Mouse (Mus musculus): ENCODE data around the gene Tbrg4. TPM values are rescaled to one million over a fixed set of nuclear protein-coding genes. Genes with fewer than 3 reads are reported as not detected.
"Not testable (repeated sequence)": the region's sequence is repeated elsewhere in the genome, so short reads cannot be mapped to it uniquely, and the experiment has no call there.

The Tbrg4 gene
- polyA plus RNA-seq, 1 experiment = 87.0 TPM

GRCm38 (mm10) chr11:6658271-6658670 lies 32.4 kb upstream of the Tbrg4 start, which contains the start of gene Ramp3:
Ramp3 (plus strand) TSS chr11:6658521.
- TF ChIP-seq CTCF (IDR thresholded peaks at IDR 0.05; ENCODE audit: borderline replicate concordance, insufficient read depth, low read depth, low read length) = peak; percentile 1; the same call in 1 of the 2 replicates
- no peak for TF ChIP-seq POLR2A (IDR thresholded peaks at IDR 0.05; ENCODE audit: borderline replicate concordance, insufficient read depth, low read length)
- WGBS = under 1% methylated on average over 18 of the region's 18 CpGs
- no peaks in the 10 kb centered on the region for H3K27me3 ChIP-seq (ENCODE audit: control insufficient read depth, insufficient read depth, low read length)
- H3K27ac ChIP-seq (ENCODE audit: insufficient read depth, low read length) = no peak within 1 kb of the TSS
- peak; percentile 62 to 71 for DNase-seq
- peaks cover 37% of the 10 kb centered on the region for H3K4me1 ChIP-seq (ENCODE audit: control insufficient read depth, insufficient read depth, low read length)
- peak within 1 kb of the TSS; percentile 98 for H3K4me3 ChIP-seq (replicated peaks; ENCODE audit: insufficient read depth, low read depth, low read length)

DNA sequence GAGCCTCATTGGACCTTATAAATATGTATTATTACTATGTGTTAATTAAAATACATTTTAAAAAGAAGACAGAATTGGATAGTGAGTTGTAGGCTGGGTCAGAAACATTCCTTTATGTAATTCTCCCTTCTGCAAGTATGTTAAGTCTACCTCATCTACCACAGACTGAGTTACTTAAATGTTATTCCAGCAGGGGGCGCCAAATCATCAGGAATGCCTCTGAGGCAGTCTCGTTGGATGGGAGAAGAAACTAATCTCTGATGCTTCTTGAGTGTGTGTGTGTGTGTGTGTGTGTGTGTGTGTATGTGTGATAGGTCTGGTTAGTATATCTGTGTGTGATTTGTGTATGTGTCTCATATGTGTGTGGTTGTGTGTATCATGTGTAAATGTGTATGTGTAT lies 29.0 kb upstream of the Tbrg4 start:
- Histone ChIP-seq H3K27me3 (ENCODE audit: control insufficient read depth, insufficient read depth, low read length) (no peaks in the 10 kb centered on the region), H3K4me3 (replicated peaks; ENCODE audit: insufficient read depth, low read depth, low read length) (no peak overlapping the region), H3K4me1 (ENCODE audit: control insufficient read depth, insufficient read depth, low read length) (peaks cover 13% of the 10 kb centered on the region), H3K27ac (ENCODE audit: insufficient read depth, low read length) (no peak overlapping the region)
- peak; percentile 81 to 83 for DNase-seq
- TF ChIP-seq POLR2A (IDR thresholded peaks at IDR 0.05; ENCODE audit: borderline replicate concordance, insufficient read depth, low read length) (no peak), CTCF (IDR thresholded peaks at IDR 0.05; ENCODE audit: borderline replicate concordance, insufficient read depth, low read depth, low read length) (peak; percentile 91)
- WGBS = 0% methylated on average over 2 of the region's 2 CpGs

DNA sequence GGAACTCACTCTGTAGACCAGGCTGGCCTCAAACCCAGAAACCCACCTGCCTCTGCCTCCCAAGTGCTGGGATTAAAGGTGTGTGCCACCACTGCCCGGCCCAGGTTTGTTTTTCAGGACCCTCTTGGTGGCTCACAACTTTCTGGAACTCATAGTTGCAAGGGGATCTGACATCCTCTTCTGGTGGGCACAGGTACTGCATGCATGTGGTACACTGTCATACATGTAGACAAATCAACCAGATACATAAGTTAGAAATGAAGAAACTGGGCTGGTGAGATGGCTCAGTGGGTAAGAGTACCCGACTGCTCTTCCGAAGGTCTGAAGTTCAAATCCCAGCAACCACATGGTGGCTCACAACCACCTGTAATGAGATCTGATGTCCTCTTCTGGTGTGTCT lies 27.1 kb upstream of the Tbrg4 start:
- not testable (repeated sequence) for H3K27me3 ChIP-seq (ENCODE audit: control insufficient read depth, insufficient read depth, low read length); H3K27ac ChIP-seq (ENCODE audit: insufficient read depth, low read length); H3K4me1 ChIP-seq (ENCODE audit: control insufficient read depth, insufficient read depth, low read length); H3K4me3 ChIP-seq (replicated peaks; ENCODE audit: insufficient read depth, low read depth, low read length); DNase-seq
- WGBS = 78% methylated on average over 3 of the region's 3 CpGs

DNA sequence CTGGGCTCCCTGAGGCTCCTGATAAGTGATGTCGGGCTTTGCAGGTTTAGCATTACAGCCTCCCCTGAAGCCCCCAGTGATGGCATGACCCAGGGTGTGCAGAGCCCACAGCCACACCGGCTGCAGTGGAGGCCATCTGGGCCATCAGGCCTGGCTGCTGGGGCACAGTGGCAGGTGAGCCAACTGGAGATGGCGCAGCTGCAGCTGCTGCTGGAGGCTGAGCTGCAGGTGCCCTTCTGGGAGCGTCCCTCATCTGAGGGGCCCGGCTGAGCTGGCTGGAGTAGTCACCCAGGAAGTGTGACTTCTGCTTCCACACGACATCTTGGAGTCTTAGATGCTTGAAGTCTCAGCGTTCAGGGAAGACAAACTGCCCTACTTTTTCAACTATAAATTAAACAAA lies 24.7 kb upstream of the Tbrg4 start:
- 60% methylated on average over 7 of the region's 7 CpGs for WGBS
- Histone ChIP-seq H3K4me3 (replicated peaks; ENCODE audit: insufficient read depth, low read depth, low read length) (no peak overlapping the region), H3K27me3 (ENCODE audit: control insufficient read depth, insufficient read depth, low read length) (no peaks in the 10 kb centered on the region), H3K4me1 (ENCODE audit: control insufficient read depth, insufficient read depth, low read length) (peaks cover 3% of the 10 kb centered on the region; the same call in 1 of the 2 replicates), H3K27ac (ENCODE audit: insufficient read depth, low read length) (no peak overlapping the region)
- no peak for DNase-seq
- TF ChIP-seq CTCF (IDR thresholded peaks at IDR 0.05; ENCODE audit: borderline replicate concordance, insufficient read depth, low read depth, low read length) (no peak), POLR2A (IDR thresholded peaks at IDR 0.05; ENCODE audit: borderline replicate concordance, insufficient read depth, low read length) (no peak)

DNA sequence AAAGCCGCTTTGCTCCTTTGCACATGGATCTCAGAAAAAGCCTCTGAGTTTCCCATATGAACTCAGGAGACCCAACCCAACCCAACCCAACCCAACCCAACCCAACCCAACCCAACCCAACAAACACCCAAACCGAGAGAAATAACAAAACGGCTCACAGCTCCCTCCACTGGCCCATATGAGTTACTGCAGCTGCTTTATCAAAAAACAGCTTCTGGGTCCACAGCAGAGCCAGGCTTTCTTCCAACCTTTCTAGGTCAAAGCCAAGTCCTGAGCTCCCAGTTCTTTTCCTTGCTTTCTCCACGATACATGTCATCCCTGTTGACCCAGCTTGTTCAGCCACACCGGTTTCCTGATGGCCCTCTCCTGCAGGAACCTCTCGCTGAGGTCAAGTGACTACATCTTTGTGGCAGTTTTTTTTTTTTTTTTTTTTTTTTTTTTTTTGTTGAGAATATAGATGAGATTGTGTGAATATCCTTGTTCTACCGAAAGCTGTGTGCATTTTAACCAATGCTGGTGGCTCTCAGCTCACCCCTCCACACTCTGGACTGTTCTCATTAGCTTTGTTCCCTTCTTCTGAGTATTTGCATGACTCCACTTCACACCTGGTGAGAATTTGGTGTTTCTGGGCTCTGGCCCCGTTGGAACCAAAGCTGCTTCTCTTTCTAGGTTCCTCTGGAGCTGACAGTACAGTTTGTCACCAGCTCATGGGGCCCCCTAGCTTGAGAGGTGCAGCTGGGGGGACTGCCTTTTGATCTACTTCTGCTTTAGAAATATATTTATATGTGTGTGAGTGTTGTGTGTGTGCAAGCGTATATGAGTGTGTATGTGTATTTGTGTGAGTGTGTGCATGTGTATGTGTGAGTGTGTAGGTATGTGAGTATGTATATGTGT lies 22.2 kb upstream of the Tbrg4 start:
- TF ChIP-seq CTCF (IDR thresholded peaks at IDR 0.05; ENCODE audit: borderline replicate concordance, insufficient read depth, low read depth, low read length) = no peak; the same call in 1 of the 2 replicates
- no peak for TF ChIP-seq POLR2A (IDR thresholded peaks at IDR 0.05; ENCODE audit: borderline replicate concordance, insufficient read depth, low read length)

GRCm38 (mm10) chr11:6644566-6644965 lies 18.7 kb upstream of the Tbrg4 start:
- TF ChIP-seq POLR2A (IDR thresholded peaks at IDR 0.05; ENCODE audit: borderline replicate concordance, insufficient read depth, low read length) (no peak), CTCF (IDR thresholded peaks at IDR 0.05; ENCODE audit: borderline replicate concordance, insufficient read depth, low read depth, low read length) (no peak)
- WGBS = 45% methylated on average over 6 of the region's 6 CpGs
- Histone ChIP-seq H3K4me1 (ENCODE audit: control insufficient read depth, insufficient read depth, low read length) (no peaks in the 10 kb centered on the region), H3K4me3 (replicated peaks; ENCODE audit: insufficient read depth, low read depth, low read length) (no peak overlapping the region), H3K27me3 (ENCODE audit: control insufficient read depth, insufficient read depth, low read length) (no peaks in the 10 kb centered on the region), H3K27ac (ENCODE audit: insufficient read depth, low read length) (no peak overlapping the region)
- DNase-seq = no peak

More for the DNA sequence above, 22.2 kb upstream of the Tbrg4 start:
- Histone ChIP-seq H3K27ac (ENCODE audit: insufficient read depth, low read length) (no peak overlapping the region), H3K27me3 (ENCODE audit: control insufficient read depth, insufficient read depth, low read length) (no peaks in the 10 kb centered on the region), H3K4me1 (ENCODE audit: control insufficient read depth, insufficient read depth, low read length) (no peaks in the 10 kb centered on the region), H3K4me3 (replicated peaks; ENCODE audit: insufficient read depth, low read depth, low read length) (no peak overlapping the region)
- DNase-seq = peak in 1 of 2 experiments; percentile 33
- 54% methylated on average over 9 of the region's 9 CpGs for WGBS

GRCm38 (mm10) chr11:6639072-6639471 lies 13.2 kb upstream of the Tbrg4 start:
- DNase-seq = no peak
- 63% methylated on average over 6 of the region's 6 CpGs for WGBS
- Histone ChIP-seq H3K27me3 (ENCODE audit: control insufficient read depth, insufficient read depth, low read length) (no peaks in the 10 kb centered on the region), H3K4me1 (ENCODE audit: control insufficient read depth, insufficient read depth, low read length) (no peaks in the 10 kb centered on the region), H3K4me3 (replicated peaks; ENCODE audit: insufficient read depth, low read depth, low read length) (no peak overlapping the region), H3K27ac (ENCODE audit: insufficient read depth, low read length) (no peak overlapping the region)
- TF ChIP-seq CTCF (IDR thresholded peaks at IDR 0.05; ENCODE audit: borderline replicate concordance, insufficient read depth, low read depth, low read length) = no peak
- no peak for TF ChIP-seq POLR2A (IDR thresholded peaks at IDR 0.05; ENCODE audit: borderline replicate concordance, insufficient read depth, low read length)

- no peaks in the 10 kb centered on the region for H3K4me1 ChIP-seq (ENCODE audit: control insufficient read depth, insufficient read depth, low read length)
- TF ChIP-seq POLR2A (IDR thresholded peaks at IDR 0.05; ENCODE audit: borderline replicate concordance, insufficient read depth, low read length) = no peak
- TF ChIP-seq CTCF (IDR thresholded peaks at IDR 0.05; ENCODE audit: borderline replicate concordance, insufficient read depth, low read depth, low read length) = no peak
- 93% methylated on average over 4 of the region's 4 CpGs for WGBS
- no peaks in the 10 kb centered on the region for H3K27me3 ChIP-seq (ENCODE audit: control insufficient read depth, insufficient read depth, low read length)
- no peak within 1 kb of the TSS for H3K4me3 ChIP-seq (replicated peaks; ENCODE audit: insufficient read depth, low read depth, low read length)
- H3K27ac ChIP-seq (ENCODE audit: insufficient read depth, low read length) = no peak within 1 kb of the TSS
- no peak for DNase-seq
Observed at GRCm38 (mm10) chr11:6638537-6638936, 12.7 kb upstream of the Tbrg4 start, which contains the start of gene Wap. Wap (minus strand) TSS chr11:6638637.

All from cerebellum, adult 2 months (tissue).